Mouse (Mus musculus): ENCODE results near the gene Fam136a.

The Fam136a gene

DNA sequence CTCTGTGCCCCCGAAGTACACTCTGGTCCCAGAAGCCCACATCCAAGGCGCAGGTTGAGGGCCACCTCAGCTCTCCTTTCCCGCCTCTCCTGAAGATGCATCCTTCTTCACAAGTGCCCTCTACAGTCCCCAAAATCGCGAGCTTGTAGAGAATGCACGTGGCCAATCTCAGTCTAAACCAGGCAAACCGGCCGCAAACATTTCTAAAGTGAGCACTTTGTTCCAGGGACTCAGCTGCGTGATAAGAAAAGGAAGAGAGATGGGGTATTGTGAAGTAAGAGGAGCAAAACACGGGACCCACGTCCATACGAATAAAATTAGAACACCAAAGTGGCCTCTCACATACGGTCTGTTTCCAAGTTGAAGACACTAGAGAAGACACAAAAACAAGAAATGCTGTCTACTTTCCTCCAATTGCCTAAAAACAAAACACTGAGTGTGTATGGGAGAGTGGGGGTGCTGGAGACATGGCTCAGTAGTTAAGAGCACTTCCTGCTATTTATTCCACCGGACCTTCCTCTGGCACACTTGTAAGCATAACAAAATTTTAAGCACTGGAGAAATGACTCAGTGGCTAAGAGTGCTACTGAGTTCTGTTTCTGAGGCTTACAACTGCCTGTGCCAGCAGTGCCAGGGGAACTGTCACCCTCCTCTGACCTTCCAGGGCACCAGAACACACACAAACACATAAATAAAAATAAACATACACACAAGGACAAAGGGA, 32.0 kb downstream of the Fam136a start:
- under 1% methylated on average over 14 of the region's 14 CpGs for WGBS

DNA sequence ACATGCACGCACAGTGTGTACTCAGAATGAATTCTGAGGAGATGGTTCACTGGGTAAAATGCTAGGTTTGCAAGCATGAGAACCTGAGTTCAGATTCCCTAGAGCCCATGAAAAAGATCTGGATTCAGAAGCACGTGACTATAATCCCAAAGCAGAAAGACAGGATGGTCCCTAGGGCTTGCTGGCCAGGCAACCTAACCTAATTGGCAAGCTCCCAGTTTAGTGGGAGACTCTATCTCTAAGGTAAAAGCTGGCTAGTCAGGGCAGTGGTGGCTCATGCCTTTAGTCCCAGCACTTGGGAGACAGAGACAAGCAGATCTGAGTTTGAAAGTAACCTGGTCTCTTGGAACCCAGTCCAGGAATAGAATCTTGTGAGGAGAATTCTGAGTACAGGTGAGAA, 33.5 kb downstream of the Fam136a start:
- 84% methylated on average over 2 of the region's 2 CpGs for WGBS

DNA sequence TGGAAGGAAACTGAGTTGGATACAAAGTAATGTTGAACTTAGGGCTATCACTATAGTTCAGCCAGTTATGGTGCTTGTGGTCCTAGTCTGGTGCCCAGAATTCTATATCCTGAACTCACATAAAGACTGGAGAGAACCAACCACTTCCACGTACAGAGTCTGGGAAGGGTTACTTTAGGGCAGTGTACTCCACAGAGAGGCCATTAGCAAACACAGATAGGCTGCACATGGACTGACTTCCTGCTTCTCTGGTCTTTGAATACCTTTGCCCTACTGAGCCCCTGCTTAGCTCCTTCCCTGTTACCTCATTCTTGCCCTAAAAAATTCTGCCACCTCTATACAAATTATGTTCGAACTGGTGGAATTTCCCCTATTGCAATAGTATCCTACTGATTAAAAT, 34.5 kb downstream of the Fam136a start:
- 79% methylated on average over 2 of the region's 2 CpGs for WGBS

DNA sequence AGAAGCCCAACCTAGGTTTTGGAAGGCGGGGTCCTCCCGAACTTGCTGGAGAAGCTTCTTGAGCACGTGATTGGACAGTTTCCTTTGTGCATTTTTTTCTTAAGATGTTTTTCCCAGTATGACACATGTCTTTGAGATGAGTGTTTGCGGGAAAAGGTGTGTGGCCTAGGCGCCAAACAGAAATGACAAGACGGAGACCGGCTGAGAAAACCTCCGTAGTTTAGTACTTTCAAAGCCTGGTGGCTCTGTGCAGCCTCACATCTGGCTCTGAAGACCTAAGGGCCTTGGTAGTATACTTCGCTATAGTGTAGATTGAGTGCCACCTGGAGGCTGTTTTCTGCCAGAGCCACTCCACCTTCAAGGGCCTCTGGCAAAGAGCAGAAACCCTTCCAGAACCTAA, 35.5 kb downstream of the Fam136a start:
- WGBS = 11% methylated on average over 9 of the region's 9 CpGs

DNA sequence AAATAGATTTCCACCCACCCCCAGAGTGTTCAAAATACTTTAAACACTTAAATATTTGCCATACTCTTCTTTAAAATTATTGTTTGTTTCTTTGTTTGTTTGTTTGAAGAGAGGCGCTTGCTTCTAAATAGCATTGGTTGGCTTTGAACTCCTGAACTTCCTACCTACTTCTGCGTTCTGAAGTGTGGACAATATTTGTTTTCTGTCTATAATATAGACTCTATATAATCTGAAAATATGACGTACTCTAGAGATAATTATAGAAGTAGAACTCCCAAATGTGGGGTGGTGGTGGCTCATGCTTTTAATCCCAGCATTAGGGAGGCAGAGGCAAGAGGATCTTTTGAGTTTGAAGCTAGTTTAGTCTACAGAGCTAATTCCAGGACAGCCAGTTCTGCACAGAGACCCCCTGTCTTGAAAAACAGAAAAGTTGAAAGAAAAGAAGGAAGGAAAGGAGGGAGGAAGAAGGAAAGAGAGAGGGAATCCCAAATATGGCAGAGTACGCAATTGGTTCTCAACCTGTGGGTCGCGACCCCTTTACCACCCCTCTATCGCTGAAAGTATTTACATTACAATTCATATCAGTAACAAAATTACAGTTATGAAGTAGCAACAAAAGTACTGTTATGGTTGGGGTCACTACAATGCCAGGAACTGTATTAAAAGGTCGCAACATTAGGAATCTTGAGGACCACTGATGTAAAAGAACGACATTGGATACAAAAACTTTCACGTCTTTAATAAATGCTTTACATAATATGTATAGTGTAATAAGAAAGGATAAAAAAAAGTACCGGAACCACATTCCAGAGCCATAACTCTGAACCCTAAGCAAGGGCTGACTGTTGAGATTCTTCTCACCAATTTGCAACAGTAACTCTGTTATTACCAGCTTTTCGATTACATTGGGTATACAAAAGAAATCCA, 37.5 kb downstream of the Fam136a start:
- WGBS = 30% methylated on average over 12 of the region's 12 CpGs

DNA sequence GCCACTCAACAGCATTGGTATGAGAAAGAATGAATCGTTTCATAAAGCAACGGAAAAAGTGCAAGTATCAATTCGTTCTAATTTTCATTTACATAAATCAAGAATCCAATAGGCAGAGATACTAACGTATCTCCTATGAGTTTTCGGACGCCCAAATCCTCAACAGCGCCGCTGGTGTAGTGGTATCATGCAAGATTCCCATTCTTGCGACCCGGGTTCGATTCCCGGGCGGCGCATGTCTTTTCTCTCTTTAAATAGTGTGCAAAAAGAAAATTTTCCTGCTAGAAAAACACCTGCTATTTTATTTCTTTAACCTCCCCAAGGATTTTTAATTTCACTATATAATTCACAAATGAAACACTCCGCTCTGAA, 38.3 kb downstream of the Fam136a start:
- under 1% methylated on average over 15 of the region's 15 CpGs for WGBS

DNA sequence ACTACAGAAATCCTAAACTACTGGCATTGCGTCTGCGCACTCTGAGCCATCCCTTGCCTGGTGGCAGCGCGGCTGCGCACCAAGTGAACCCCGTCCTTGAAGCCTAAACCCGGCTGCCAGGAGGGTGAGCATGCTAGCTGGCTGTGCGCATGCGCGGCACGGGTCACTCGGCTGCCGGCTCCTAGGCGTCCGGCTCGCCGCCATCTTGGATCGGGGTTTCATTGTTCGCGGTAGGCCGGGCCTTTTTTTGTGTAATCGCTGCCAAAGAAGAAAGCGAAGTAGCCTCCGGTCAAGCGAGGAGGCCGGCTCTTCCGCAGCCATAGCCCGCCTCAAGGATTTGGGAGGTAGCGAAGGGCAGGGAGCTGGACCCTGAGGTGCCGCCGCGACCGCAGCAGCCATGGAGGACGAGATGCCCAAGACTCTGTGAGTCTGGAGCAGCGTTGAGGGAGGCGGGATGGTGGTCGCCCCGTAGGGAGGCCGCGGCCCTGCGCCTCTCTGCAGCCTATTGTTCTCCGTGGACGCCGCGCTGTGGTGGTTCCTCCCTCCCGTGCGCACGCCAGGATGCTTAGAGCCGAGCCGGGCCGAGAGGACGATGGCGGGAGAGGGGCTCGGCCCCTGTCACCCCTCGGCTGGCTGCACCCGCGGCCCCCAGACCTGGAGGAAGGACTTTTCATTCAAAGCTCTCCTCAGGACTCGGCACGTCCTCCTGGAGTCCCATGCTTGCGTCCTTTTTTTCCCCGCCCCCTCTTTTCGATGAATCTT, 38.8 kb downstream of the Fam136a start, which contains the start of gene Tia1:
Gene Tia1 (plus strand): TSS at position 120 of the 762 bp plus-strand sequence.
- under 1% methylated on average over 62 of the region's 62 CpGs for WGBS

DNA sequence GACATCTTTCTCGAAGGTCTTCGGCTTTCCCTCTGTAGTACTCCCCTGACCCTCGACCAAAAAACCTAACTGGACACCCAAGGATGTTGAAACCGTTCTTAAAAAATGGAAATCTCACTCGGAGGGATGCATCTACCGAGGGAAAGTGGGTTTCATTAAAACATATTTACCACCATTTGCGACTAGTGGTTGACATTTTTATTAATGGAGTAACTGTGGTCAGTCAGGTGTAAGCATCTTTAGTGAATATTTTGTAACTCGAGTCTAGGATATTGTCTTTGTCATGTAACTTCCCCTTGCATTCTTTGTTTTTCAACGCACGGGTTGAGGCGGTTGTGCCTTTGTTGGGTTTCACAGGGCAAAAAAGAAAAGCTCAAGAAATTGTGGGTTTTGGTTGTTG, 39.5 kb downstream of the Fam136a start:
- WGBS = under 1% methylated on average over 11 of the region's 11 CpGs

DNA sequence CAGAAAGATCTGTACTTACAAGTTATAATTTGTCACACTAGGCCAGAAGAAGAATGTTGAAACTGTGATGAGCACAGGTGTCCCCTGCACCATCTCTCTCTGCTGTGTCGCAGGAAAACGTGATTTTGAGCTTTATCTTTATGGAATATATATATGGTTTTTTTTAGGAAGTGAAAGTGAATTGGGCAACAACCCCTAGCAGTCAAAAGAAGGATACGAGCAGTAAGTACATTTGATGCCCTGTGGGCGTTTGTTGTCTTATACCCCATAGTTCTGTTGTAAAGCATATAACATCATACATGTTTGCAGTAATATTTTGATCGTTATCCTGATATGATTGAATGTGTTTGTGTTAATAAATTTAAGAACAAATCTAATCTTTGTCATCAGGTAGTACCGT, 53.3 kb downstream of the Fam136a start:
- WGBS = 90% methylated on average over 6 of the region's 6 CpGs

DNA sequence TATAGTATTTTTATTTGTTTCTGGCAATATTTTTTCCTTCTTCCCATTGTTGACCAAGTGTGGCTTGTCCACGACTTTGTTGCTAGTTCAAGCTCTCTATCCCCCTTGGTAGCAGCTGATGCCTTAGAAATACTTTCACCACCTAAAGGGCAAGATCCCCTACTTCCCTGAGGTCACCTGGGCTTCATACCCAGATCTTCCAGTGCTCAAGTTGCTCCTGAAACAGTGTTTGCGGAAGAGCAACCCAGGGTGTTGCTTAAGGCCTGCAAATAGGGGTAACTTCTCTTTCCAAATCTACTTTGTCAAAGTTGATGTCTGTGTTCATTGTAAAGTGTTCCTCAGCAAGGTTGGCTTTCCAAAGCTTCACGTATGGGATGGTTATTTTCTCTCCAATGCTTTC, 53.8 kb downstream of the Fam136a start:
- 83% methylated on average over 3 of the region's 3 CpGs for WGBS
